ENCODE assay signal across 21 mouse cellular contexts in the genomic region with DNA sequence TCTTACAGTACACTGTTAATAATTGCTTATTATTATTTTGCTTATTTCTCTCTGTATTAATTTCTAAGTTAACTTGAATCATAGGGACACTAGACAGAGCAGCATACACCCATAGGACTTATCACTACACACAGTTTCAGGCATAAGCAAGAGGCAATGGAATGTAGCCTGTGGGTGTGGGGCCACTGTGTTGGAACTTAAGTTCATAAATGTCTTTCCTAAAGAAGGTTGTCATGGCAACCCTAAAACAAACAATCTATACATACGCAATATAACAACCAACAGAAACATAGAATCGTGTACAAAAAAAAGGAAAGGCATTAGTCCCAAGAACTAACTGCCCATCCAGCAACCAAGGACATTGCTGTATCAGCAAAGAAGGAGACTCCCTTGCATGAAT.
DNase-seq lines count a peak whose midpoint lies in the region; ATAC-seq and TF ChIP-seq lines count a peak whose summit lies in the region.
"Had no signal": no experiment of that assay in that cellular context is flagged by ENCODE, and none has a peak within 500 bp of the region (broad histone marks: within the 10 kb centered on the region; RNA-seq: fewer than 3 reads in every experiment).

No protein-coding gene starts in this region.

- H3K4me3 ChIP-seq in heart, embryonic 12.5 days, result no peak overlapping the region
- H3K4me3 ChIP-seq in heart, embryonic 11.5 days (ENCODE audit: low read depth, low read length), result no peak overlapping the region
- no peak overlapping the region for H3K4me3 ChIP-seq in kidney, postnatal 0 days (replicated peaks; ENCODE audit: low read depth, low read length)
- no peak overlapping the region for H3K4me3 ChIP-seq in lung, embryonic 16.5 days (ENCODE audit: low read length)
- H3K4me3 ChIP-seq in lung, adult 2 months (replicated peaks; ENCODE audit: extremely low read depth, low read depth, low read length), result no peak overlapping the region
- H3K4me3 ChIP-seq in stomach, postnatal 0 days (ENCODE audit: low read depth, low read length), result no peak overlapping the region
- H3K4me3 ChIP-seq: forebrain, embryonic 15.5 days; hindbrain, embryonic 15.5 days; limb, embryonic 15.5 days had no signal

- TF ChIP-seq POLR2A in lung, adult 2 months (IDR thresholded peaks at IDR 0.05; ENCODE audit: borderline replicate concordance, extremely low read depth, low read depth, low read length), result no peak

- H3K27me3 ChIP-seq in heart, embryonic 12.5 days (replicated peaks), result no peaks in the 10 kb centered on the region
- no peaks in the 10 kb centered on the region for H3K27me3 ChIP-seq in heart, embryonic 11.5 days (ENCODE audit: control insufficient read depth, insufficient read depth, low read length)
- H3K27me3 ChIP-seq in kidney, postnatal 0 days (ENCODE audit: insufficient read depth, low read length), result no peaks in the 10 kb centered on the region
- H3K27me3 ChIP-seq in lung, embryonic 16.5 days (ENCODE audit: control insufficient read depth, insufficient read depth, low read depth, low read length), result no peaks in the 10 kb centered on the region
- H3K27me3 ChIP-seq in stomach, postnatal 0 days (ENCODE audit: control insufficient read depth, insufficient read depth, low read length), result no peaks in the 10 kb centered on the region
- H3K27me3 ChIP-seq: forebrain, embryonic 15.5 days; hindbrain, embryonic 15.5 days; limb, embryonic 15.5 days had no signal

- H3K4me1 ChIP-seq in heart, embryonic 12.5 days (replicated peaks), result peaks cover 9% of the 10 kb centered on the region; the same call in 1 of the 2 replicates
- peaks cover 4% of the 10 kb centered on the region; the same call in 1 of the 2 replicates for H3K4me1 ChIP-seq in heart, embryonic 11.5 days (ENCODE audit: control insufficient read depth, insufficient read depth, low read length)
- peaks cover 5% of the 10 kb centered on the region; the same call in 1 of the 2 replicates for H3K4me1 ChIP-seq in kidney, postnatal 0 days (replicated peaks; ENCODE audit: insufficient read depth, low read length)
- H3K4me1 ChIP-seq in lung, embryonic 16.5 days (replicated peaks; ENCODE audit: control insufficient read depth, insufficient read depth, low read length), result peaks cover 11% of the 10 kb centered on the region
- H3K4me1 ChIP-seq in lung, adult 2 months (ENCODE audit: control insufficient read depth, insufficient read depth, low read length), result peaks cover 6% of the 10 kb centered on the region
- no peaks in the 10 kb centered on the region for H3K4me1 ChIP-seq in stomach, postnatal 0 days (replicated peaks; ENCODE audit: control insufficient read depth, insufficient read depth)

- no peak overlapping the region for H3K4me2 ChIP-seq in heart, embryonic 12.5 days
- H3K4me2 ChIP-seq in heart, embryonic 11.5 days, result no peak overlapping the region
- no peak overlapping the region for H3K4me2 ChIP-seq in kidney, postnatal 0 days (ENCODE audit: low read length)
- H3K4me2 ChIP-seq in lung, embryonic 16.5 days (ENCODE audit: low read depth, low read length), result no peak overlapping the region
- no peak overlapping the region for H3K4me2 ChIP-seq in stomach, postnatal 0 days (replicated peaks; ENCODE audit: low read depth)
- H3K4me2 ChIP-seq: forebrain, embryonic 15.5 days; hindbrain, embryonic 15.5 days; limb, embryonic 15.5 days had no signal

- WGBS in heart, embryonic 12.5 days, result 67% methylated on average over 2 of the region's 2 CpGs
- WGBS in heart, embryonic 11.5 days (ENCODE audit: insufficient replicate concordance), result 75% methylated on average over 2 of the region's 2 CpGs
- 57% methylated on average over 2 of the region's 2 CpGs for WGBS in kidney, postnatal 0 days
- WGBS in lung, embryonic 16.5 days, result 38% methylated on average over 2 of the region's 2 CpGs
- 34% methylated on average over 2 of the region's 2 CpGs for WGBS in lung, adult 2 months
- 21% methylated on average over 2 of the region's 2 CpGs for WGBS in stomach, postnatal 0 days

- no peak for TF ChIP-seq CTCF in kidney, postnatal 0 days (IDR thresholded peaks at IDR 0.05; ENCODE audit: low read depth)
- TF ChIP-seq CTCF in lung, adult 2 months (IDR thresholded peaks at IDR 0.05; ENCODE audit: insufficient read depth, low read length), result no peak
- no peak for TF ChIP-seq CTCF in stomach, postnatal 0 days (IDR thresholded peaks at IDR 0.05; ENCODE audit: low read depth)

- peak; percentile 63 for DNase-seq in kidney, postnatal 0 days (ENCODE audit: low spot score)
- no peak for DNase-seq in kidney, adult 18-20 months
- no peak for DNase-seq in lung, adult 2 months
- DNase-seq in stomach, postnatal 0 days (ENCODE audit: low spot score), result no peak
- no peak for DNase-seq in gastrocnemius, postnatal 25 days
- DNase-seq: adrenal gland, postnatal 10 days; cerebellum, postnatal 10 days; gastrocnemius, postnatal 36 days; heart, postnatal 36 days; kidney, adult 11 months; kidney, postnatal 4 days; right cerebral cortex, postnatal 25 days had no signal

- H3K27ac ChIP-seq in heart, embryonic 12.5 days (ENCODE audit: poor library complexity, severe bottlenecking), result no peak overlapping the region
- H3K27ac ChIP-seq in heart, embryonic 11.5 days (ENCODE audit: low read depth, low read length), result no peak overlapping the region
- no peak overlapping the region for H3K27ac ChIP-seq in kidney, postnatal 0 days
- H3K27ac ChIP-seq in lung, embryonic 16.5 days (ENCODE audit: low read length), result no peak overlapping the region; the same call in 1 of the 2 replicates
- H3K27ac ChIP-seq in stomach, postnatal 0 days (replicated peaks), result no peak overlapping the region
- H3K27ac ChIP-seq: forebrain, embryonic 15.5 days; hindbrain, embryonic 15.5 days had no signal

- ATAC-seq in heart, embryonic 12.5 days (ENCODE audit: insufficient number of reproducible peaks, low FRiP score), result peak; percentile 42; the same call in 1 of the 2 replicates
- no peak for ATAC-seq in heart, embryonic 11.5 days (replicated peaks; ENCODE audit: insufficient number of reproducible peaks, low FRiP score, low TSS enrichment)
- ATAC-seq in kidney, postnatal 0 days (replicated peaks; ENCODE audit: low FRiP score, low read depth), result no peak; the same call in 1 of the 2 replicates
- ATAC-seq in lung, embryonic 16.5 days (ENCODE audit: low read depth), result peak; percentile 79
- ATAC-seq in stomach, postnatal 0 days (ENCODE audit: low FRiP score, low TSS enrichment), result 0 out of 2 replicates have a peak, but pooled peaks have one; percentile 47
- ATAC-seq: activated CD4-positive, CD25-positive, alpha-beta regulatory T cell, adult 4 months; CD4-positive, CD25-positive, alpha-beta regulatory T cell, adult 4 months; forebrain, embryonic 15.5 days; midbrain, embryonic 16.5 days had no signal

- H3K9ac ChIP-seq in heart, embryonic 12.5 days, result no peak overlapping the region
- H3K9ac ChIP-seq in heart, embryonic 11.5 days (ENCODE audit: low read depth, low read length), result no peak overlapping the region
- no peak overlapping the region for H3K9ac ChIP-seq in kidney, postnatal 0 days (ENCODE audit: low read depth, low read length)
- H3K9ac ChIP-seq in lung, embryonic 16.5 days (ENCODE audit: low read length), result no peak overlapping the region
- H3K9ac ChIP-seq in stomach, postnatal 0 days (ENCODE audit: low read length), result no peak overlapping the region
- H3K9ac ChIP-seq: forebrain, embryonic 15.5 days; hindbrain, embryonic 15.5 days; limb, embryonic 15.5 days had no signal

- no peaks in the 10 kb centered on the region for H3K36me3 ChIP-seq in heart, embryonic 12.5 days
- no peaks in the 10 kb centered on the region for H3K36me3 ChIP-seq in heart, embryonic 11.5 days (ENCODE audit: control insufficient read depth, insufficient read depth, low read length)
- no peaks in the 10 kb centered on the region for H3K36me3 ChIP-seq in kidney, postnatal 0 days (ENCODE audit: insufficient read depth, low read length)
- H3K36me3 ChIP-seq in lung, embryonic 16.5 days (ENCODE audit: control insufficient read depth, insufficient read depth, low read length), result 0 out of 2 replicates have a peak, but pooled peaks cover 2% of the 10 kb centered on the region
- no peaks in the 10 kb centered on the region for H3K36me3 ChIP-seq in stomach, postnatal 0 days (ENCODE audit: control insufficient read depth, insufficient read depth, low read length)
- H3K36me3 ChIP-seq: forebrain, embryonic 15.5 days; hindbrain, embryonic 15.5 days; limb, embryonic 15.5 days had no signal

- TF ChIP-seq EP300 in stomach, postnatal 0 days (optimal IDR thresholded peaks at IDR 0.05), result no peak

- no peaks in the 10 kb centered on the region for H3K9me3 ChIP-seq in heart, embryonic 12.5 days (replicated peaks)
- H3K9me3 ChIP-seq in heart, embryonic 11.5 days (replicated peaks; ENCODE audit: control insufficient read depth, low read length), result no peaks in the 10 kb centered on the region
- H3K9me3 ChIP-seq in kidney, postnatal 0 days (replicated peaks; ENCODE audit: low read length), result no peaks in the 10 kb centered on the region
- no peaks in the 10 kb centered on the region for H3K9me3 ChIP-seq in lung, embryonic 16.5 days (ENCODE audit: control insufficient read depth, low read length)
- H3K9me3 ChIP-seq in stomach, postnatal 0 days (ENCODE audit: control insufficient read depth, low read length), result no peaks in the 10 kb centered on the region
- H3K9me3 ChIP-seq: forebrain, embryonic 15.5 days; hindbrain, embryonic 15.5 days; limb, embryonic 15.5 days had no signal

Comparison
In these comparisons a context has a peak if more than half of its experiments do, and no peak if none do; other contexts are left out.
1. ATAC-seq: peak in heart, embryonic 12.5 days (single experiment), lung, embryonic 16.5 days (single experiment) and stomach, postnatal 0 days (single experiment); none in heart, embryonic 11.5 days (single experiment) and kidney, postnatal 0 days (single experiment).